Mouse (Mus musculus): ENCODE data around the gene Apoc2. TPM values are rescaled to one million over a fixed set of nuclear protein-coding genes. Genes with fewer than 3 reads are reported as not detected.

The Apoc2 gene
- total and polyA plus RNA-seq, 3 experiments, result not detected

DNA sequence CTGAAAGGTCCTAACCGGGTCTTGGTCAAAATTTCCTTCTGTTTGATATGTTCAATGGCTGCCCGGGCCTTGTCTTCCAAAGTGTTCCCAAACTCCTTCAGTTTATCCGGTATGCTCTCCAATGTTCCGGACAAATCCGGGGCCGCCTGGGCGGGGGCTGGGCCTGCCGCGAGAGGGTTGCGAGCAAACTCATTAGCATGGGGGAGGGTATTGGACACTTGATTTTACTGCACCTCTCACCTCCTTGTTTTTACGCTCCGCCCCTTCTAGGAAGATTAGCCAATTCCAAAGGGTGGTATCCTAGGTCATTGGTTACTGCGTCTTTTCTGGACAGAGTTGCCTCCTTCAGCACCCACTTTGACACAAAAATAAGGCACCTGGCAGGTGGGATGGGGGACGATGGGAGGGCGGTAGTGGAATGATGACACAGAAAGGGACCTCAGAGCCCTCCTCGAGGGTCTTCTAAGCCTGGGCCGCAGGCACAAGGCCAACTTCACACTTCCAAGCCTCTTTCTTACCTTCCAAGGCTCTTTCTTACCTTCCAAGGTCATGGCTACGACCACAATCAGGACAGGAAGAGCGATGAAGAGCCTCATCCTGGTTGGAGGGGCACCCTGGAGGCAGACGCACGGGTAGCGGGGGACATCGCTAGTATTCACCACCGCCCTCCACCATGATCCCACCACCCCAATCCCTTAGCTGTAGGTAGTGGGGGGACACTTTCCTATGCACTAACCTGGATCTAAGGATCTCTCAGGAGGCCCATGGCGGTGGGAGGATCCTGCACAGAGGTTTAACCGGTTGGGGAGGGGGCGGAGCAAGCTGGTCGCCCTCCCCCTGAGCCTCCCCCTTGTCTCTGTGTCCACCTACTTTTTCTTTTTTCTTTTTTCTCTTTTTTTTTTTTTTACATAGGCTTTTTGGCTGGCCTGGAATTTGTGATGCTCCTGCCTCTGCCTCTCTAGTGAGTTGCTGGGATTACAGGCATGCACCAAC, 14.4 kb upstream of the Apoc2 start, which contains the start of gene Apoc1:
Apoc1 (minus strand) TSS at position 788 of the 993 bp plus-strand sequence.
- H3K79me2 ChIP-seq (ENCODE audit: control insufficient read depth, insufficient read depth, low read length, poor library complexity), result no peaks in the 10 kb centered on the region
- H3K27ac ChIP-seq (ENCODE audit: control insufficient read depth, low read depth, low read length), result no peak within 1 kb of the TSS
- H3K4me1 ChIP-seq (ENCODE audit: control insufficient read depth in 1 of 2, insufficient read depth in 2 of 2, low read length in 2 of 2), result peaks cover 14 to 34% of the 10 kb centered on the region in 2 experiments
- peaks cover 0 to 31% of the 10 kb centered on the region in 2 experiments; a peak in 2 of 4 replicates for H3K36me3 ChIP-seq (ENCODE audit: control insufficient read depth in 1 of 2, insufficient read depth in 2 of 2, low read length in 2 of 2)
- no peak within 1 kb of the TSS for H3K4me3 ChIP-seq (ENCODE audit: control insufficient read depth in 1 of 2, insufficient read depth in 1 of 2, low read depth in 2 of 2, low read length in 2 of 2)
- H3K9me3 ChIP-seq (replicated peaks; ENCODE audit: insufficient read depth, low read length), result no peaks in the 10 kb centered on the region
- TF ChIP-seq USF1 (IDR thresholded peaks at IDR 0.05; ENCODE audit: low read depth, low read length) (no peak), KAT2A (conservative IDR thresholded peaks at IDR 0.05; ENCODE audit: low read depth, low read length) (no peak)
- no peak within 1 kb of the TSS for H3K9ac ChIP-seq (ENCODE audit: control insufficient read depth, low read depth, low read length, poor library complexity, severe bottlenecking)
- no peak for DNase-seq (ENCODE audit: low read depth, low spot score)
- H3K27me3 ChIP-seq (ENCODE audit: control insufficient read depth in 1 of 2, insufficient read depth in 2 of 2, low read length in 2 of 2), result no peaks in the 10 kb centered on the region

DNA sequence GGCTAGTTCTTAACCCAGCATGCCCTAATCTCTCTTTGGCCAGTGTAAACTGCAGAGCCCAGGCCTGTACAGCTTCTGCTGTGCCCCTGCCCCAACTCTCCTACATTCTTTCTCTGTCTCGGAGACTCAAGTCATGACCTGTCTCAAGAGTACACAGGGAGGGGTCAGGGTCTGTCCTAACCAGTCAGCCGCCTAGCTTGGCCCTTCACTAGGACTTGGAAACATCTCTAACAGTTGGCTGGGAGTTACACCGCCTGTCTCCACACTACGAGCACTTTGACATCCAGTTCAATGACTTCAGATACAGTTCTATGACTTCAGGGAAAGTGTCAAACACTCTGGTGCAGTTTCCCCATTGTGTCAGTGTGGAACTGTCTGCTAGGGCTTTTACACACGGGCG, 13.7 kb upstream of the Apoc2 start:
- H3K9me3 ChIP-seq (replicated peaks; ENCODE audit: insufficient read depth, low read length), result no peaks in the 10 kb centered on the region
- no peak for DNase-seq (ENCODE audit: low read depth, low spot score)
- peaks cover 0 to 37% of the 10 kb centered on the region in 2 experiments; a peak in 2 of 4 replicates for H3K36me3 ChIP-seq (ENCODE audit: control insufficient read depth in 1 of 2, insufficient read depth in 2 of 2, low read length in 2 of 2)
- H3K4me1 ChIP-seq (ENCODE audit: control insufficient read depth in 1 of 2, insufficient read depth in 2 of 2, low read length in 2 of 2), result peaks cover 14 to 41% of the 10 kb centered on the region in 2 experiments
- no peak overlapping the region for H3K9ac ChIP-seq (ENCODE audit: control insufficient read depth, low read depth, low read length, poor library complexity, severe bottlenecking)
- TF ChIP-seq MAX (IDR thresholded peaks at IDR 0.05; ENCODE audit: low read length) (no peak), POLR2AphosphoS5 (IDR thresholded peaks at IDR 0.05; ENCODE audit: borderline replicate concordance, low read depth, low read length) (no peak), GATA1 (IDR thresholded peaks at IDR 0.05; ENCODE audit: low read depth, low read length) (no peak), UBTF (IDR thresholded peaks at IDR 0.05; ENCODE audit: borderline replicate concordance, insufficient read depth, low read depth, low read length) (no peak), CTCF (IDR thresholded peaks at IDR 0.05 in 2 of 3, conservative IDR thresholded peaks at IDR 0.05 in 1 of 3; ENCODE audit: control insufficient read depth in 1 of 3, insufficient read depth in 1 of 3, low read depth in 2 of 3, low read length in 3 of 3, poor library complexity in 1 of 3, severe bottlenecking in 1 of 3) (no peak), ELF1 (IDR thresholded peaks at IDR 0.05; ENCODE audit: low read depth, low read length) (no peak), TCF12 (IDR thresholded peaks at IDR 0.05; ENCODE audit: low read depth, low read length) (no peak), ZC3H11A (IDR thresholded peaks at IDR 0.05; ENCODE audit: low read depth, low read length) (no peak), CHD2 (IDR thresholded peaks at IDR 0.05; ENCODE audit: low read length) (no peak), USF2 (IDR thresholded peaks at IDR 0.05; ENCODE audit: borderline replicate concordance in 1 of 2, insufficient read depth in 1 of 2, low read depth in 1 of 2, low read length in 2 of 2) (no peak)
- no peaks in the 10 kb centered on the region for H3K79me2 ChIP-seq (ENCODE audit: control insufficient read depth, insufficient read depth, low read length, poor library complexity)
- no peak overlapping the region for H3K4me3 ChIP-seq (ENCODE audit: control insufficient read depth in 1 of 2, insufficient read depth in 1 of 2, low read depth in 2 of 2, low read length in 2 of 2)
- H3K27ac ChIP-seq (ENCODE audit: control insufficient read depth, low read depth, low read length), result no peak overlapping the region
- H3K27me3 ChIP-seq (ENCODE audit: control insufficient read depth in 1 of 2, insufficient read depth in 2 of 2, low read length in 2 of 2), result no peaks in the 10 kb centered on the region
